Mouse (Mus musculus) small intestine, adult 2 months (tissue): Measurements from ENCODE around the gene Uggt2.

Experiments
- CTCF ChIP-seq: fragments of 200-500 bp; IDR thresholded peaks from 2 replicates; pipeline ENCODE4 v1.5.1; 2012; ENCODE audit warnings: low read depth, mild to moderate bottlenecking, control low read depth, inconsistent platforms, low read length, moderate library complexity, mixed read lengths; ENCODE audit not compliant: insufficient replicate concordance, insufficient read length; ENCODE audit errors: extremely low read depth
- POLR2A ChIP-seq: fragments of 200-500 bp; IDR thresholded peaks from 2 replicates; pipeline ENCODE4 v1.6.1; 2012; ENCODE audit warnings: low read depth, mild to moderate bottlenecking, control low read depth, inconsistent platforms, low read length, moderate library complexity

GRCm38 (mm10) chr14:119013549-119013948, 85.7 kb downstream of the Uggt2 start:
- TF ChIP-seq CTCF, result no peak
- no peak for TF ChIP-seq POLR2A
